Mouse (Mus musculus): ENCODE data around the gene Igfbp2. TPM values are rescaled to one million over a fixed set of nuclear protein-coding genes. Genes with fewer than 3 reads are reported as not detected.

Gene Igfbp2
- 1,066 and 2,076 TPM in 2 replicates for total RNA-seq (2012; rRNA removed)

DNA sequence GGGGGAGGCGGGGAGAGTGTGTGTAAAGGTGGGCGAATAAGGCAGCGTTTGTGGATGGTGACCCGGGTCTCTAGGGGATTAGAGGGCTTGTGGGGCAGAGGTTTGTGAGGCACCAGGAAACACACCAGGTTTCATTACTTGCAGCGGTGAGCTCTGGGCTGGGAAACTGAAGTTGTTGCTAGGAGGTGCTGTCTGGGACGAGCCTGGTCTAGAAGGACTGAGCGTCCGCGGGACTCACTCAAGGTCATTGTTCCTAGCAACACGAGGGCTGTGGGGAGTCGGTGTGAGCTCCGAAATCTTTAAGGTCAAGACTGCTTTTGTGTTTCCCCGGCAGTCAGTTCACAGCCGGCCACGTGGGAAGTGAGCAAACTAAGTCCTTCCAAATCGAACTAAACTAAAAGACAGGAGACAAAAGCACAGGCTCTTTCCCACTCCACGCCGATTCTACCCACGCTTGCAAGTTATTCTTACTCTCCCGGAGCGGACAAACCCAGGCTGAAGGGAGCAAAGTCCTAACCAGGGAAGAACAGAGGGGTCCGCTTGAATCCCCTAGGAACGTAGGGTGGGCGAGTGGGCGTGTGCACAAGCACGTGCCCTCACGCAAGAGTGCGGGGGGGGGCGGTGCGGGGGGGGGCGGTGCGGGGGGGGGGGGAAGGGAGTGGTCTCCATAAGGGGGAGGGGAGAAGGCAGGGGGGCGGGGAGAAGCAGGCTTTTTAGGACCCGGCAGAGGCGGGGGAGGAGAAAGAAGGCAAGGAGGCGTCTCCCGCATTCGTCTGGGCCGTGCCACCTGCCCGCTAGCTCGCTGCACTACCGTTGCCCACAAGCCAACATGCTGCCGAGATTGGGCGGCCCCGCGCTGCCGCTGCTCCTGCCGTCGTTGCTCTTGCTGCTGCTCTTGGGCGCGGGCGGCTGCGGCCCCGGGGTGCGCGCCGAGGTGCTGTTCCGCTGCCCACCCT, at the start of gene Igfbp2:
Gene Igfbp2, plus strand, starts transcription at position 753 of the 956 bp plus-strand sequence.
- Histone ChIP-seq H3K36me3 (ENCODE audit: control insufficient read depth, insufficient read depth, low read length, poor library complexity, severe bottlenecking) (peaks cover 14% of the 10 kb centered on the region), H3K9me3 (ENCODE audit: control insufficient read depth, insufficient read depth, low read depth, low read length) (no peaks in the 10 kb centered on the region), H3K9ac (ENCODE audit: insufficient read depth, low read depth, low read length, poor library complexity, severe bottlenecking) (peak within 1 kb of the TSS; percentile 91), H3K27ac (ENCODE audit: insufficient read depth, low read depth, low read length, poor library complexity, severe bottlenecking) (peak within 1 kb of the TSS; percentile 96), H3K4me3 (ENCODE audit: insufficient read depth in 1 of 2, low read depth in 1 of 2, low read length in 2 of 2, poor library complexity in 1 of 2, severe bottlenecking in 1 of 2) (peak within 1 kb of the TSS; percentile 83 to 98), H3K4me1 (ENCODE audit: control insufficient read depth in 2 of 2, insufficient read depth in 2 of 2, low read length in 2 of 2, poor library complexity in 1 of 2) (peaks cover 3 to 22% of the 10 kb centered on the region in 2 experiments)
- in situ Hi-C loops (cut with MboI; ENCODE audit: low sequenced_read_pairs in 2 of 2, unreplicated experiment in 2 of 2) = no loop called here
- no peak for TF ChIP-seq ZC3H11A (IDR thresholded peaks at IDR 0.05; ENCODE audit: borderline replicate concordance, low read depth, low read length)
- no peak for TF ChIP-seq CHD2 (IDR thresholded peaks at IDR 0.05; ENCODE audit: low read depth, low read length)
- no peak for TF ChIP-seq HCFC1 (IDR thresholded peaks at IDR 0.05; ENCODE audit: borderline replicate concordance, insufficient read depth, low read length)
- no peak for TF ChIP-seq MAFK (IDR thresholded peaks at IDR 0.05; ENCODE audit: insufficient read depth, low read depth, low read length)
- TF ChIP-seq ZNF384 (IDR thresholded peaks at IDR 0.05; ENCODE audit: low read depth, low read length) = no peak
- peak; percentile 75 for DNase-seq (ENCODE audit: low read depth, low spot score)

DNA sequence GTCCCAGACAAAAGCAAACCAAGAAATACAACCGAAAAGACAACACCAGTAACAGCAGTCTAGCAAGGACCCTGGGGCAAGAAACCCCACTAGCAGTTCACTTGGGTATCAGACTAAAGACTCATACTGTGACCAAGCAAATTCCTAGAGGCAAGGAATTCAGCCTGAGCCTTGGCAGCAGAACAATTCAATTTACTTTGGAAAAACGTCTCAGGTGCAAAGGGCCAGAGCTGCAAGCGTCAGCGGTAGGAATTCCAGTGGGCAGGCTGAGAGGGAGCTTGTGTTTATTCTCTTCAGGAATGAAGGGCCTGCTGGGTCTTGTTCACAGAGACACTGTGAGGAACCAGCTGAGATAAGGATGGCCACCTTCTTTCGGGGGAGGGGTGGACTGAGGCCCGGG, 45.5 kb upstream of the Igfbp2 start:
- no peak for DNase-seq (ENCODE audit: low read depth, low spot score)
- H3K27ac ChIP-seq (ENCODE audit: insufficient read depth, low read depth, low read length, poor library complexity, severe bottlenecking) = peak overlapping the region; percentile 16; the same call in 1 of the 2 replicates
- H3K4me1 ChIP-seq (ENCODE audit: control insufficient read depth in 2 of 2, insufficient read depth in 2 of 2, low read length in 2 of 2, poor library complexity in 1 of 2) = peaks cover 5 to 7% of the 10 kb centered on the region in 2 experiments; a peak in 2 of 4 replicates
- H3K4me3 ChIP-seq (ENCODE audit: insufficient read depth in 1 of 2, low read depth in 1 of 2, low read length in 2 of 2, poor library complexity in 1 of 2, severe bottlenecking in 1 of 2) = no peak overlapping the region
- H3K36me3 ChIP-seq (ENCODE audit: control insufficient read depth, insufficient read depth, low read length, poor library complexity, severe bottlenecking) = no peaks in the 10 kb centered on the region
- in situ Hi-C loops (cut with MboI; ENCODE audit: low sequenced_read_pairs in 2 of 2, unreplicated experiment in 2 of 2) = loop anchor here in 1 of 2 experiments (5.0 kb wide), 1 partner anchor 41 kb away; no protein-coding TSS in a partner anchor
- TF ChIP-seq MAFK (IDR thresholded peaks at IDR 0.05; ENCODE audit: insufficient read depth, low read depth, low read length) = peak; percentile 64
- no peak for TF ChIP-seq CHD2 (IDR thresholded peaks at IDR 0.05; ENCODE audit: low read depth, low read length)
- TF ChIP-seq ZC3H11A (IDR thresholded peaks at IDR 0.05; ENCODE audit: borderline replicate concordance, low read depth, low read length) = no peak
- no peak overlapping the region for H3K9ac ChIP-seq (ENCODE audit: insufficient read depth, low read depth, low read length, poor library complexity, severe bottlenecking)
- H3K9me3 ChIP-seq (ENCODE audit: control insufficient read depth, insufficient read depth, low read depth, low read length) = no peaks in the 10 kb centered on the region

DNA sequence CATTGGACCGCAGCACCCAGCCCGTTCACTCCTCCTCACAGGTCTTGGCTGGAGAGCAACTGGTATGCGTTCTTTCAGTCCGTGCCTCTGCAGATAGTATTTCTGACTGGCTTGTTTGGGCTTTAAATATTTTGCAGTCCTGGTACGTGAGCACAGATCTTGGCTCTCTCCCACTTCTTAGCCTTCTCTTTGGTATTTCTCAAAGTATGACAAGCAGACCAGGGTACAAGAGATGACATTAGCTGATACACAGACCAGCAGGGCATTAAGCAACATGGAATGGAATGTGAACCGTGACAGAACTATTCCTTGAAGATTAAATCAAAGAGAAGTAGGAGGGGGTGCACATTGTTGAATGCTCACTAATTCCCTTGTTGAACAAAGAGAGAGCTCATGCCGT, 43.6 kb upstream of the Igfbp2 start:
- Histone ChIP-seq H3K4me3 (ENCODE audit: insufficient read depth in 1 of 2, low read depth in 1 of 2, low read length in 2 of 2, poor library complexity in 1 of 2, severe bottlenecking in 1 of 2) (no peak overlapping the region), H3K27ac (ENCODE audit: insufficient read depth, low read depth, low read length, poor library complexity, severe bottlenecking) (no peak overlapping the region), H3K9me3 (ENCODE audit: control insufficient read depth, insufficient read depth, low read depth, low read length) (no peaks in the 10 kb centered on the region), H3K4me1 (ENCODE audit: control insufficient read depth in 2 of 2, insufficient read depth in 2 of 2, low read length in 2 of 2, poor library complexity in 1 of 2) (peaks cover 5 to 7% of the 10 kb centered on the region in 2 experiments; a peak in 2 of 4 replicates), H3K36me3 (ENCODE audit: control insufficient read depth, insufficient read depth, low read length, poor library complexity, severe bottlenecking) (no peaks in the 10 kb centered on the region), H3K9ac (ENCODE audit: insufficient read depth, low read depth, low read length, poor library complexity, severe bottlenecking) (no peak overlapping the region)
- DNase-seq (ENCODE audit: low read depth, low spot score) = no peak
- TF ChIP-seq CHD2 (IDR thresholded peaks at IDR 0.05; ENCODE audit: low read depth, low read length) (no peak), ZNF384 (IDR thresholded peaks at IDR 0.05; ENCODE audit: low read depth, low read length) (no peak), HCFC1 (IDR thresholded peaks at IDR 0.05; ENCODE audit: borderline replicate concordance, insufficient read depth, low read length) (no peak), MAFK (IDR thresholded peaks at IDR 0.05; ENCODE audit: insufficient read depth, low read depth, low read length) (no peak), ZC3H11A (IDR thresholded peaks at IDR 0.05; ENCODE audit: borderline replicate concordance, low read depth, low read length) (no peak)
- in situ Hi-C loops (cut with MboI; ENCODE audit: low sequenced_read_pairs in 2 of 2, unreplicated experiment in 2 of 2) = no loop called here

DNA sequence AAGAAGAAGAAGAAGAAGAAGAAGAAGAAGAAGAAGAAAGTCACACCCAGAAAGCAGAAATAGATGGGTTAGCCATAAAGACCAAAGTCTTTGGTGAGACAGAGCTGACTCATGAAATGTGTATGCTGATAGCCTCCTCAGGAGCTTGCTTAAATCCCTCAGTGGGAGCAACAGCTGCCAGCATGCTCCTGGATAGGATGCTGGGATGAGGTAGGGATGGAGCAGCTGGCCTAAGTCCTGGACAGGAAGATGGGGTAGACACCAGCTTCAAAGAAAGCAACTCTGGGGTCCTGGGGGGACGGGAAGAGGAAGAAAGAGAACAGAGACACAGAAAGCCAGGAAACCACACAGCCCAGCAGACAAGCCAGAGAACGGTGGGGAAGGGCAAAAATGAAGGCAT, 41.0 kb upstream of the Igfbp2 start:
- Histone ChIP-seq H3K4me1 (ENCODE audit: control insufficient read depth in 2 of 2, insufficient read depth in 2 of 2, low read length in 2 of 2, poor library complexity in 1 of 2) (peaks cover 5 to 7% of the 10 kb centered on the region in 2 experiments; a peak in 2 of 4 replicates), H3K27ac (ENCODE audit: insufficient read depth, low read depth, low read length, poor library complexity, severe bottlenecking) (no peak overlapping the region), H3K36me3 (ENCODE audit: control insufficient read depth, insufficient read depth, low read length, poor library complexity, severe bottlenecking) (no peaks in the 10 kb centered on the region), H3K4me3 (ENCODE audit: insufficient read depth in 1 of 2, low read depth in 1 of 2, low read length in 2 of 2, poor library complexity in 1 of 2, severe bottlenecking in 1 of 2) (no peak overlapping the region), H3K9me3 (ENCODE audit: control insufficient read depth, insufficient read depth, low read depth, low read length) (no peaks in the 10 kb centered on the region), H3K9ac (ENCODE audit: insufficient read depth, low read depth, low read length, poor library complexity, severe bottlenecking) (no peak overlapping the region)
- TF ChIP-seq ZNF384 (IDR thresholded peaks at IDR 0.05; ENCODE audit: low read depth, low read length) = no peak
- no peak for TF ChIP-seq MAFK (IDR thresholded peaks at IDR 0.05; ENCODE audit: insufficient read depth, low read depth, low read length)
- TF ChIP-seq CHD2 (IDR thresholded peaks at IDR 0.05; ENCODE audit: low read depth, low read length) = no peak
- no peak for TF ChIP-seq HCFC1 (IDR thresholded peaks at IDR 0.05; ENCODE audit: borderline replicate concordance, insufficient read depth, low read length)
- TF ChIP-seq ZC3H11A (IDR thresholded peaks at IDR 0.05; ENCODE audit: borderline replicate concordance, low read depth, low read length) = no peak
- in situ Hi-C loops (cut with MboI; ENCODE audit: low sequenced_read_pairs in 2 of 2, unreplicated experiment in 2 of 2) = no loop called here
- DNase-seq (ENCODE audit: low read depth, low spot score) = no peak
